Mouse (Mus musculus) heart, adult 2 months (tissue): ENCODE results near the gene Ubn1. TPM values are rescaled to one million over a fixed set of nuclear protein-coding genes. Genes with fewer than 3 reads are reported as not detected.

Source experiments
- DNase-seq, 2 experiments: peaks; one replicate each; pipeline ENCODE4 v3.0.0; 2021
- H3K27ac ChIP-seq: fragments of 200-600 bp; 2 replicates; pipeline ENCODE4 v1.8.1; 2022
- H3K27me3 ChIP-seq: fragments of 200-500 bp; 2 replicates; pipeline ENCODE4 v1.6.1; 2012; ENCODE audit warnings: mild to moderate bottlenecking, low read length, inconsistent platforms, mixed read lengths; ENCODE audit not compliant: control insufficient read depth, insufficient read depth
- H3K36me3 ChIP-seq: fragments of 200-500 bp; 2 replicates; pipeline ENCODE4 v1.6.1; 2012; ENCODE audit warnings: low read length, inconsistent platforms; ENCODE audit not compliant: control insufficient read depth, insufficient read depth
- H3K4me1 ChIP-seq: fragments of 200-500 bp; 2 replicates; pipeline ENCODE4 v1.6.1; 2011; ENCODE audit warnings: low read length; ENCODE audit not compliant: control insufficient read depth, insufficient read depth
- H3K4me3 ChIP-seq: fragments of 200-600 bp; 2 replicates; pipeline ENCODE4 v1.8.1; 2022
- H3K79me2 ChIP-seq: fragments of 200-500 bp; replicated peaks from 2 replicates; pipeline ENCODE4 v1.6.1; 2012; ENCODE audit warnings: mild to moderate bottlenecking, inconsistent platforms, low read length, moderate library complexity, mixed read lengths; ENCODE audit not compliant: control insufficient read depth, insufficient read depth
- H3K9ac ChIP-seq: fragments of 200-500 bp; 2 replicates; pipeline ENCODE4 v1.6.1; 2012; ENCODE audit warnings: low read depth, mild to moderate bottlenecking, control low read depth, inconsistent platforms, low read length, mixed read lengths
- CTCF ChIP-seq: fragments of 200-600 bp; IDR thresholded peaks from 2 replicates; pipeline ENCODE4 v1.8.1; 2022; ENCODE audit warnings: antibody characterized with exemption, mild to moderate bottlenecking, moderate library complexity
- EP300 ChIP-seq: fragments of 200-500 bp; IDR thresholded peaks from 2 replicates; pipeline ENCODE4 v1.6.1; 2011; ENCODE audit warnings: low read depth, low read length, control low read depth; ENCODE audit not compliant: insufficient read depth
- POLR2A ChIP-seq: fragments of 200-500 bp; IDR thresholded peaks from 2 replicates; pipeline ENCODE4 v1.6.1; 2011; ENCODE audit warnings: mild to moderate bottlenecking, low read depth, low read length, control low read depth; ENCODE audit not compliant: insufficient read depth
- WGBS: fragments of 180-500 bp; shearing (Covaris S2); methylation state at CpG from one replicate; pipeline ENCODE4 v1.1.7; 2018; 5-methylcytosine and 5-hydroxymethylcytosine counted together
- intact Hi-C: fragments of 180-260 bp; cut with DNase I; formaldehyde crosslinking; loops from one replicate; pipeline ENCODE4 v1.15.1; 2025
- polyA plus RNA-seq: library from polyadenylated mRNA; depleted of rRNA; stranded (reverse); fragments of >200 nt; gene quantifications from 2 replicates; pipeline ENCODE4 v1.2.3, GENCODE M21; 2012; rRNA removed
- total RNA-seq, 2 experiments: library from RNA; stranded (reverse); gene quantifications; 2 replicates each; pipeline ENCODE4 v1.2.3; 2021

Gene Ubn1
- total and polyA plus RNA-seq, 3 experiments = 15.8 to 23.1 (median 22.8) TPM

DNA sequence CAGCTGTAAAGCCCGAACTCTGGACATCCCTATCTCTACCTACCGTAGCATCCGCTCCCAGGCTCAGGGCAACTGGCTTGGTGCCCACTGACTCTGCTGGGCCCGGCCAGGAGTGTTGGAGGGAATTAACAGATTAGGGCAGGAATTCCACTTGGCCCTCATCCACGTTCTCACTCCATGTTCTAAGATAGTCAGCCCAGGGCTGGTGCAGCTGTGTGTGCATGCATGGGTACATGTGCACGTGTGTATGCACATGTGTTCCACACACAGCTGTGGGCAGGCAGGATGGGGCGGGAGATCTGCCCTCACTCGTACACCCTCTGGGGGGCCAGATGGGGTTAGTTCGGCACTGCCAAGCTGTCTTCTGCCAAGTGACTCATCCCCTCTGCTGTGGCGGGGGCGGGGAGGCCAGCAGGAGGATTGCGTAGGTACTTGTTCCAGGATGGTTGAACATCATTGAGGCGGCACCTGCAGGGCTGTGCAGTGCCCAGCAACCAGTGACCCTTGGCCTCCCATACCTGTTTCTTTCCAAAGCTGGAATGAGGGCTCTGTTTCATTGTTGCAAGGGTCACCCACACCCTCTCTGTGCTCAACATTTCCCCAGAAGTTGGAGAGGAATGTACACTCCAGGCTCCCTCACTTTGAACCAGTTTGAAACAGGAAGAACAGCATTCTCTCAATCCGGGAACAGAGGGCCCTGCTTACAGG is 84.9 kb downstream of the Ubn1 start:
- no peak overlapping the region for H3K4me3 ChIP-seq
- peaks cover 9% of the 10 kb centered on the region for H3K4me1 ChIP-seq
- no peaks in the 10 kb centered on the region for H3K36me3 ChIP-seq
- no peaks in the 10 kb centered on the region for H3K79me2 ChIP-seq
- peak overlapping the region; percentile 12; the same call in 1 of the 2 replicates for H3K27ac ChIP-seq
- H3K9ac ChIP-seq = no peak overlapping the region
- H3K27me3 ChIP-seq = peaks cover 4% of the 10 kb centered on the region; the same call in 1 of the 2 replicates
- 32% methylated on average over 14 of the region's 14 CpGs for WGBS
- DNase-seq = peak; percentile 64 to 78
- intact Hi-C loops = loop anchor here (5.0 kb wide), 1 partner anchor 82 kb away; the partner anchor contains the start of gene Ubn1
- TF ChIP-seq POLR2A = no peak
- TF ChIP-seq EP300 = peak; percentile 79
- no peak for TF ChIP-seq CTCF

DNA sequence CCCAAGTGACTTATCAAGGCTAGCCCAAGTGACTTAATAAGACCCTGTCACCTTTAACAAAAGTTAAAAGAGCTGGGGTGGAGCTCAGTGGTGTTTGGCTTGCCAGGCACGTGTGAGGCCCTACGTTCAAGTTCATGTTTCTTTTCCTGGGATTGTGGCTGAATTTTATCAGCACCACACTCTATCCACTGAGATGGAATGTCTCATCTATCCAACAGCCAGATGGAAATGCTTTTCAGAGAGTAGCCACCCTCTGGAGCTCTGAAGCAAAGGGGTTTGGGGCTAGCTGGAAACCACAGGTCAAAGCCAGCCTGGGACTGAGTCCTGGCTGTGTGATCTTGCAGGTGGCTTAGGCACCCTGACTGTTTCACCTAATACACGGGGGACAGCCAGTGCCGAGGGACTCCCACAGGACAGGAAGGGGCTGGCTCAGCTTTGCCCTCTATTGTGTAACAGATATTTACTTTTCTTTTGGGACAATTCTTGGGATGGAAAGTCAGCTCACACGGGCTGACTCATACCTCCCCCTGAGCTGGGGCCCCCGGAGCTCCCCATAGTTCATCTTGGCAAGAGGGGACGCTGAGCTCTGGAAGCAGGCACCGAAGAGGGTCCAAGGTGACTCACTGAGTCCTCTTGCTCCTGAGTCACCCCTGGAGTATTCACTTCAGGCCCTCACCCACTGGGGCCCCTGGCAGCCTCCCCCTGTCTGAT is 85.8 kb downstream of the Ubn1 start:
- peaks cover 4% of the 10 kb centered on the region; the same call in 1 of the 2 replicates for H3K27me3 ChIP-seq
- H3K79me2 ChIP-seq = no peaks in the 10 kb centered on the region
- peak; percentile 51 to 66 for DNase-seq
- no peaks in the 10 kb centered on the region for H3K36me3 ChIP-seq
- no peak overlapping the region for H3K4me3 ChIP-seq
- H3K4me1 ChIP-seq = peaks cover 8% of the 10 kb centered on the region
- TF ChIP-seq CTCF = no peak
- TF ChIP-seq EP300 = no peak
- TF ChIP-seq POLR2A = no peak
- peak overlapping the region; percentile 48 for H3K27ac ChIP-seq
- H3K9ac ChIP-seq = no peak overlapping the region
- intact Hi-C loops = no loop called here
- 44% methylated on average over 8 of the region's 8 CpGs for WGBS

Other genes starting within 250 kb of the Ubn1 start
- gene 4930562C15Rik, start 214.6 kb upstream of the Ubn1 start, total RNA-seq = not detected
- gene 4930562C15Rik, start 214.6 kb upstream of the Ubn1 start, polyA plus RNA-seq = 0.23 TPM in 1 of 2 replicates, not detected in the other
- 10 to 100 TPM; 17.2 to 18.3 TPM for gene Ubald1, start 169.7 kb upstream of the Ubn1 start, total RNA-seq
- gene Ubald1, start 169.7 kb upstream of the Ubn1 start, polyA plus RNA-seq = 18.2 and 24.5 TPM in 2 replicates
- gene Mgrn1, start 163.8 kb upstream of the Ubn1 start, total RNA-seq = 100 to 1,000 TPM; 148 to 168 TPM
- gene Mgrn1, start 163.8 kb upstream of the Ubn1 start, polyA plus RNA-seq = 274 and 284 TPM in 2 replicates
- gene Nudt16l1, start 111.3 kb upstream of the Ubn1 start, total RNA-seq = 10 to 100 TPM; 16.7 to 17.1 TPM
- 38.9 and 44.5 TPM in 2 replicates for gene Nudt16l1, start 111.3 kb upstream of the Ubn1 start, polyA plus RNA-seq
- 10 to 100 TPM; 11.4 to 12.7 TPM for gene Anks3, start 85.9 kb upstream of the Ubn1 start, total RNA-seq
- 21.3 and 30.4 TPM in 2 replicates for gene Anks3, start 85.9 kb upstream of the Ubn1 start, polyA plus RNA-seq
- gene Sept12, start 52.2 kb upstream of the Ubn1 start, total RNA-seq = not detected
- 0.20 and 0.23 TPM in 2 replicates for gene Sept12, start 52.2 kb upstream of the Ubn1 start, polyA plus RNA-seq
- not detected for gene Smim22, start 42.8 kb upstream of the Ubn1 start, total RNA-seq
- gene Smim22, start 42.8 kb upstream of the Ubn1 start, polyA plus RNA-seq = 2.1 TPM in 1 of 2 replicates, not detected in the other
- 10 to 100 TPM; 15.5 to 19.4 TPM for gene Rogdi, start 36.5 kb upstream of the Ubn1 start, total RNA-seq
- gene Rogdi, start 36.5 kb upstream of the Ubn1 start, polyA plus RNA-seq = 50.7 and 63.0 TPM in 2 replicates
- 10 to 100 TPM; 39.2 to 42.9 TPM for gene Glyr1, start 194 bp upstream of the Ubn1 start, total RNA-seq
- gene Glyr1, start 194 bp upstream of the Ubn1 start, polyA plus RNA-seq = 35.9 and 48.6 TPM in 2 replicates
- 1 to 10 TPM; 4.5 to 9.4 TPM for gene Ppl, start 82.4 kb downstream of the Ubn1 start, total RNA-seq
- gene Ppl, start 82.4 kb downstream of the Ubn1 start, polyA plus RNA-seq = 2.0 and 2.5 TPM in 2 replicates
- gene Sec14l5, start 97.1 kb downstream of the Ubn1 start, total RNA-seq = under 1 TPM; 0.73 to 0.78 TPM
- 2.1 and 4.3 TPM in 2 replicates for gene Sec14l5, start 97.1 kb downstream of the Ubn1 start, polyA plus RNA-seq
- gene Nagpa, start 154.0 kb downstream of the Ubn1 start, total RNA-seq = 10 to 100 TPM; 11.3 to 15.7 TPM
- 22.7 and 24.2 TPM in 2 replicates for gene Nagpa, start 154.0 kb downstream of the Ubn1 start, polyA plus RNA-seq
- gene AU021092, start 172.2 kb downstream of the Ubn1 start, total RNA-seq = 10 to 100 TPM; 17.4 to 19.9 TPM
- 12.1 and 12.5 TPM in 2 replicates for gene AU021092, start 172.2 kb downstream of the Ubn1 start, polyA plus RNA-seq
- 10 to 100 TPM; 12.0 to 12.5 TPM for gene Alg1, start 183.6 kb downstream of the Ubn1 start, total RNA-seq
- 34.0 and 37.1 TPM in 2 replicates for gene Alg1, start 183.6 kb downstream of the Ubn1 start, polyA plus RNA-seq
- gene Eef2kmt, start 205.9 kb downstream of the Ubn1 start, total RNA-seq = 1 to 10 TPM; 6.9 to 8.2 TPM
- gene Eef2kmt, start 205.9 kb downstream of the Ubn1 start, polyA plus RNA-seq = 27.9 and 29.7 TPM in 2 replicates